Mouse (Mus musculus): ENCODE data around the gene Pias4. TPM values are rescaled to one million over a fixed set of nuclear protein-coding genes. Genes with fewer than 3 reads are reported as not detected.

Gene Pias4
- polyA plus RNA-seq, 1 experiment from 2014 or later = 40.9 TPM

- Histone ChIP-seq H3K4me3 (ENCODE audit: low read depth, low read length) (peak overlapping the region; percentile 49), H3K36me3 (ENCODE audit: control insufficient read depth, insufficient read depth, low read length) (peaks cover 15% of the 10 kb centered on the region; the same call in 1 of the 2 replicates), H3K4me1 (ENCODE audit: control insufficient read depth, insufficient read depth, low read length) (peaks cover 9% of the 10 kb centered on the region), H3K27ac (ENCODE audit: low read length) (peak overlapping the region; percentile 85), H3K9ac (replicated peaks; ENCODE audit: low read depth, low read length) (peak overlapping the region; percentile 65), H3K27me3 (ENCODE audit: control insufficient read depth, insufficient read depth, low read length) (peaks cover 9% of the 10 kb centered on the region; the same call in 1 of the 2 replicates), H3K9me3 (ENCODE audit: control insufficient read depth, low read depth, low read length) (no peaks in the 10 kb centered on the region), H3K4me2 (replicated peaks; ENCODE audit: low read depth, low read length) (peak overlapping the region; percentile 97)
- 5% methylated on average over 19 of the region's 19 CpGs for WGBS
- ATAC-seq (ENCODE audit: insufficient number of reproducible peaks, insufficient read depth, low FRiP score, low read depth) = peak; percentile 10; the same call in 1 of the 2 replicates
Measured at GRCm38 (mm10) chr10:81192968-81193501, 25.3 kb upstream of the Pias4 start.

DNA sequence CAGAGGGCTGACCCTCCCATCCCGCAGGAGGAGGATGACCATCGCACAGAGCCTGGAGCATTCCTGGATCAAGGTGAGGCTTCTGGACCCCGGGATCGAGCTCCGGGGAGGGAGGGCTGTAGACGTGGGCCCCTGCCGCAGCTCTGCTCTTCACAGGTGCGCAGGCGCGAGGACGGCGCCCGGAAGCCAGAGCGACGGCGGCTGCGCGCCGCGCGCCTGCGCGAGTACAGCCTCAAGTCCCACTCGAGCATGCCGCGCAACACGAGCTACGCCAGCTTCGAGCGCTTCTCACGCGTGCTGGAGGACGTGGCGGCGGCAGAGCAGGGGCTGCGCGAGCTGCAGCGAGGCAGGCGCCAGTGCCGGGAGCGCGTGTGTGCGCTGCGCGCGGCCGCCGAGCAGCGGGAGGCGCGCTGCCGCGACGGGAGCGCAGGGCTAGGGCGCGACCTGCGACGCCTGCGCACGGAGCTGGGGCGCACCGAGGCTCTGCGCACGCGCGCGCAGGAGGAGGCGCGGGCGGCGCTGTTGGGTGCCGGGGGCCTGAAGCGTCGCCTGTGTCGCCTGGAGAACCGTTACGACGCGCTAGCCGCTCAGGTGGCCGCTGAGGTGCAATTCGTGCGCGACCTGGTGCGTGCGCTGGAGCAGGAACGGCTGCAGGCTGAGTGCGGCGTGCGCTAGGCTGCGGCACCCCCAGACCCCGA is 24.7 kb upstream of the Pias4 start:
- H3K27me3 ChIP-seq (ENCODE audit: control insufficient read depth, insufficient read depth, low read length) = peaks cover 9% of the 10 kb centered on the region; the same call in 1 of the 2 replicates
- ATAC-seq (ENCODE audit: insufficient number of reproducible peaks, insufficient read depth, low FRiP score, low read depth) = peak; percentile 81
- WGBS = under 1% methylated on average over 91 of the region's 93 CpGs
- peak overlapping the region; percentile 65 for H3K9ac ChIP-seq (replicated peaks; ENCODE audit: low read depth, low read length)
- H3K27ac ChIP-seq (ENCODE audit: low read length) = peak overlapping the region; percentile 85
- peaks cover 17% of the 10 kb centered on the region; the same call in 1 of the 2 replicates for H3K36me3 ChIP-seq (ENCODE audit: control insufficient read depth, insufficient read depth, low read length)
- peak overlapping the region; percentile 49 for H3K4me3 ChIP-seq (ENCODE audit: low read depth, low read length)
- no peaks in the 10 kb centered on the region for H3K9me3 ChIP-seq (ENCODE audit: control insufficient read depth, low read depth, low read length)
- peaks cover 9% of the 10 kb centered on the region for H3K4me1 ChIP-seq (ENCODE audit: control insufficient read depth, insufficient read depth, low read length)
- H3K4me2 ChIP-seq (replicated peaks; ENCODE audit: low read depth, low read length) = peak overlapping the region; percentile 97

GRCm38 (mm10) chr10:81191342-81191982 is 23.7 kb upstream of the Pias4 start:
- H3K27ac ChIP-seq (ENCODE audit: low read length) = peak overlapping the region; percentile 85; the same call in 1 of the 2 replicates
- peak overlapping the region; percentile 65; the same call in 1 of the 2 replicates for H3K9ac ChIP-seq (replicated peaks; ENCODE audit: low read depth, low read length)
- peaks cover 26% of the 10 kb centered on the region for H3K36me3 ChIP-seq (ENCODE audit: control insufficient read depth, insufficient read depth, low read length)
- peak overlapping the region; percentile 97 for H3K4me2 ChIP-seq (replicated peaks; ENCODE audit: low read depth, low read length)
- peaks cover 9% of the 10 kb centered on the region for H3K4me1 ChIP-seq (ENCODE audit: control insufficient read depth, insufficient read depth, low read length)
- 0 out of 2 replicates have a peak, but pooled peaks have one; percentile 0 for ATAC-seq (ENCODE audit: insufficient number of reproducible peaks, insufficient read depth, low FRiP score, low read depth)
- H3K4me3 ChIP-seq (ENCODE audit: low read depth, low read length) = no peak overlapping the region; the same call in 1 of the 2 replicates
- 87% methylated on average over 18 of the region's 18 CpGs for WGBS
- peaks cover 9% of the 10 kb centered on the region; the same call in 1 of the 2 replicates for H3K27me3 ChIP-seq (ENCODE audit: control insufficient read depth, insufficient read depth, low read length)
- H3K9me3 ChIP-seq (ENCODE audit: control insufficient read depth, low read depth, low read length) = no peaks in the 10 kb centered on the region

GRCm38 (mm10) chr10:81190912-81191321 is 23.2 kb upstream of the Pias4 start:
- no peak for ATAC-seq (ENCODE audit: insufficient number of reproducible peaks, insufficient read depth, low FRiP score, low read depth)

GRCm38 (mm10) chr10:81190236-81190911 is 22.7 kb upstream of the Pias4 start:
- Histone ChIP-seq H3K4me2 (replicated peaks; ENCODE audit: low read depth, low read length) (no peak overlapping the region), H3K9ac (replicated peaks; ENCODE audit: low read depth, low read length) (no peak overlapping the region), H3K27me3 (ENCODE audit: control insufficient read depth, insufficient read depth, low read length) (peaks cover 9% of the 10 kb centered on the region; the same call in 1 of the 2 replicates), H3K27ac (ENCODE audit: low read length) (peak overlapping the region; percentile 1; the same call in 1 of the 2 replicates), H3K4me1 (ENCODE audit: control insufficient read depth, insufficient read depth, low read length) (peaks cover 9% of the 10 kb centered on the region), H3K4me3 (ENCODE audit: low read depth, low read length) (no peak overlapping the region), H3K9me3 (ENCODE audit: control insufficient read depth, low read depth, low read length) (no peaks in the 10 kb centered on the region), H3K36me3 (ENCODE audit: control insufficient read depth, insufficient read depth, low read length) (peaks cover 28% of the 10 kb centered on the region)
- WGBS = 71% methylated on average over 31 of the region's 31 CpGs
- ATAC-seq (ENCODE audit: insufficient number of reproducible peaks, insufficient read depth, low FRiP score, low read depth) = no peak

More at GRCm38 (mm10) chr10:81190912-81191321, 23.2 kb upstream of the Pias4 start:
- Histone ChIP-seq H3K27me3 (ENCODE audit: control insufficient read depth, insufficient read depth, low read length) (peaks cover 9% of the 10 kb centered on the region; the same call in 1 of the 2 replicates), H3K27ac (ENCODE audit: low read length) (peak overlapping the region; percentile 1; the same call in 1 of the 2 replicates), H3K4me1 (ENCODE audit: control insufficient read depth, insufficient read depth, low read length) (peaks cover 9% of the 10 kb centered on the region), H3K9me3 (ENCODE audit: control insufficient read depth, low read depth, low read length) (no peaks in the 10 kb centered on the region), H3K4me3 (ENCODE audit: low read depth, low read length) (no peak overlapping the region), H3K4me2 (replicated peaks; ENCODE audit: low read depth, low read length) (no peak overlapping the region), H3K9ac (replicated peaks; ENCODE audit: low read depth, low read length) (no peak overlapping the region), H3K36me3 (ENCODE audit: control insufficient read depth, insufficient read depth, low read length) (peaks cover 28% of the 10 kb centered on the region)
- WGBS = 56% methylated on average over 6 of the region's 6 CpGs

DNA sequence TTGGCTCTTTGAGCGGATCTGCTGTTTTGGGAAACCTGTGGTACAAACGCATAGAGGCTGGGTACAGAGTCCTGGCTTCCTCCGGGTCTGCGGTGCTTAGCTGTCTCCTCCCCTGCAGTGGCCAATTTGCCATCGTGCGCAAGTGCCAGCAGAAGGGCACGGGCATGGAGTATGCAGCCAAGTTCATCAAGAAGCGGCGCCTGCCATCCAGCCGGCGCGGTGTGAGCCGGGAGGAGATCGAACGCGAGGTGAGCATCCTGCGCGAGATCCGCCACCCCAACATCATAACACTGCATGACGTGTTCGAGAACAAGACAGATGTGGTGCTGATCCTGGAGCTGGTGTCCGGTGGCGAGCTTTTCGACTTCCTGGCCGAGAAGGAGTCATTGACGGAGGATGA is 22.1 kb upstream of the Pias4 start:
- H3K9me3 ChIP-seq (ENCODE audit: control insufficient read depth, low read depth, low read length) = no peaks in the 10 kb centered on the region
- ATAC-seq (ENCODE audit: insufficient number of reproducible peaks, insufficient read depth, low FRiP score, low read depth) = no peak
- no peak overlapping the region for H3K27ac ChIP-seq (ENCODE audit: low read length)
- no peak overlapping the region for H3K4me2 ChIP-seq (replicated peaks; ENCODE audit: low read depth, low read length)
- H3K4me3 ChIP-seq (ENCODE audit: low read depth, low read length) = no peak overlapping the region
- WGBS = 82% methylated on average over 26 of the region's 26 CpGs
- 0 out of 2 replicates have a peak, but pooled peaks cover 3% of the 10 kb centered on the region for H3K27me3 ChIP-seq (ENCODE audit: control insufficient read depth, insufficient read depth, low read length)
- H3K4me1 ChIP-seq (ENCODE audit: control insufficient read depth, insufficient read depth, low read length) = peaks cover 14% of the 10 kb centered on the region
- H3K36me3 ChIP-seq (ENCODE audit: control insufficient read depth, insufficient read depth, low read length) = peaks cover 28% of the 10 kb centered on the region
- H3K9ac ChIP-seq (replicated peaks; ENCODE audit: low read depth, low read length) = no peak overlapping the region

DNA sequence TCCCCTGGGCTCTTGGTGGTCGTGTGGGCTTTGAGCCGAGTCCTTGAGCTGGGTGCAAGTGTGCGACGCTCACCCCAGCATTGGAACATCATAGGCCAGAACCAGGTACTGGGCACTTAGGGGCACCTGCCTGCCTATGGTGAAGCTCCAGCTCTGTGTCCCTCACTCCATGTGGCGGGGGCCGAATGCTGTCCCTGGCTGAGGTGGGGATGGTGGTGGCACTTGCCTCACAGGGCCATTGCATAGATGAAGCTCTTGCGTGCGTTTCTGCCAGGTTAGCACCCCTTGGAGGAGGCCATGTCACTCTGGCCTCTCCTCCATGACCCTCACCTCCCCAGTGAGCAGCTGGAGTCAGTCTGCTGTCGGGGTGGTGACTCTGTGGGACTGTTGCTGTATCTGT is 19.4 kb upstream of the Pias4 start:
- Histone ChIP-seq H3K4me2 (replicated peaks; ENCODE audit: low read depth, low read length) (no peak overlapping the region), H3K27me3 (ENCODE audit: control insufficient read depth, insufficient read depth, low read length) (no peaks in the 10 kb centered on the region), H3K27ac (ENCODE audit: low read length) (no peak overlapping the region), H3K9ac (replicated peaks; ENCODE audit: low read depth, low read length) (no peak overlapping the region), H3K9me3 (ENCODE audit: control insufficient read depth, low read depth, low read length) (no peaks in the 10 kb centered on the region), H3K4me3 (ENCODE audit: low read depth, low read length) (no peak overlapping the region), H3K36me3 (ENCODE audit: control insufficient read depth, insufficient read depth, low read length) (peaks cover 31% of the 10 kb centered on the region), H3K4me1 (ENCODE audit: control insufficient read depth, insufficient read depth, low read length) (peaks cover 23% of the 10 kb centered on the region)
- ATAC-seq (ENCODE audit: insufficient number of reproducible peaks, insufficient read depth, low FRiP score, low read depth) = no peak
- 96% methylated on average over 9 of the region's 9 CpGs for WGBS

DNA sequence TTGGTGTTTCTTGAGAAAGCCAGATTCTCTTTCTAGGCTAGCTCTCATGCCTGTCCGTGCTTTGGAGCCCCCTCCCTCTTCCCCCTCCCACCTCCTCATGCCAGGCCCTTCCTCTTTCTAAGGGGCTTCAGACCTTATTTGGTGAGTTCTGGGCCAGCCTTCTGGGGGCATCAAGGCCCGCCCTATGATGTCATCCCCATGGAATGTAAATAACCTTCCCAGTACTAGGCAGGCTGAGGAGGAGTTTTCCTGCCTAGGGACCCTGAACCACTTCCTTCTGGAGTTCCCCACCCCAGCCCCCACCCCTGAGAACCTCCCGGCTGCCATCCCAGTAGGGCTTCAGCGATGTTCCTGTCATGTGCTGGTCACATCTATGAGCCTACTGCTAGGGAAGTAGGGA is 17.0 kb upstream of the Pias4 start:
- H3K9me3 ChIP-seq (ENCODE audit: control insufficient read depth, low read depth, low read length) = no peaks in the 10 kb centered on the region
- no peaks in the 10 kb centered on the region for H3K27me3 ChIP-seq (ENCODE audit: control insufficient read depth, insufficient read depth, low read length)
- H3K4me3 ChIP-seq (ENCODE audit: low read depth, low read length) = no peak overlapping the region
- H3K36me3 ChIP-seq (ENCODE audit: control insufficient read depth, insufficient read depth, low read length) = peaks cover 43% of the 10 kb centered on the region
- peak; percentile 24; the same call in 1 of the 2 replicates for ATAC-seq (ENCODE audit: insufficient number of reproducible peaks, insufficient read depth, low FRiP score, low read depth)
- WGBS = 14% methylated on average over 4 of the region's 4 CpGs
- peak overlapping the region; percentile 61; the same call in 1 of the 2 replicates for H3K4me2 ChIP-seq (replicated peaks; ENCODE audit: low read depth, low read length)
- peak overlapping the region; percentile 84 for H3K27ac ChIP-seq (ENCODE audit: low read length)
- H3K4me1 ChIP-seq (ENCODE audit: control insufficient read depth, insufficient read depth, low read length) = peaks cover 20% of the 10 kb centered on the region
- no peak overlapping the region for H3K9ac ChIP-seq (replicated peaks; ENCODE audit: low read depth, low read length)

Measured in stomach, embryonic 14.5 days (tissue).